Mouse (Mus musculus) liver, postnatal 0 days (tissue): ENCODE results near the gene Sowahd. TPM values are rescaled to one million over a fixed set of nuclear protein-coding genes. Genes with fewer than 3 reads are reported as not detected.
"Not testable (repeated sequence)": the region's sequence is repeated elsewhere in the genome, so short reads cannot be mapped to it uniquely, and the experiment has no call there.

Source experiments
- ATAC-seq: fragments of 200-750 bp; cut with Nextera tagmentation; 2 replicates; pipeline ENCODE4 v1.8.0; 2017; ENCODE audit warnings: mild to moderate bottlenecking, moderate library complexity
- DNase-seq: peaks from one replicate; pipeline ENCODE4 v3.0.0-alpha.2; 2016
- H3K27ac ChIP-seq: fragments of 300-500 bp; sonication (generic); 2 replicates; pipeline ENCODE4 v1.5.1; 2014; ENCODE audit warnings: antibody characterized with exemption, moderate library complexity, mild to moderate bottlenecking, low read depth
- H3K27me3 ChIP-seq: fragments of 300-500 bp; sonication (generic); 2 replicates; pipeline ENCODE4 v1.6.1; 2014; ENCODE audit warnings: low read length, control low read depth, mixed read lengths; ENCODE audit not compliant: insufficient read depth
- H3K36me3 ChIP-seq: fragments of 300-500 bp; sonication (generic); replicated peaks from 2 replicates; pipeline ENCODE4 v1.6.1; 2014; ENCODE audit warnings: mild to moderate bottlenecking, control low read depth, low read length, moderate library complexity, mixed read lengths; ENCODE audit not compliant: insufficient read depth
- H3K4me1 ChIP-seq: fragments of 300-500 bp; sonication (generic); 2 replicates; pipeline ENCODE4 v1.6.1; 2014; ENCODE audit warnings: antibody characterized with exemption, mild to moderate bottlenecking, control low read depth; ENCODE audit not compliant: insufficient read depth
- H3K4me2 ChIP-seq: fragments of 300-500 bp; sonication (generic); 2 replicates; pipeline ENCODE4 v1.6.1; 2014; ENCODE audit warnings: low read depth, mild to moderate bottlenecking, low read length, moderate library complexity, mixed read lengths
- H3K4me3 ChIP-seq: fragments of 300-500 bp; sonication (generic); 2 replicates; pipeline ENCODE4 v1.5.1; 2014; ENCODE audit warnings: low read depth, low read length
- H3K9ac ChIP-seq: fragments of 300-500 bp; sonication (generic); replicated peaks from 2 replicates; pipeline ENCODE4 v1.6.1; 2014; ENCODE audit warnings: mild to moderate bottlenecking, moderate library complexity
- H3K9me3 ChIP-seq: fragments of 300-500 bp; sonication (generic); 2 replicates; pipeline ENCODE4 v1.6.1; 2016; ENCODE audit warnings: mild to moderate bottlenecking, control low read depth, low read length, mixed read lengths
- CTCF ChIP-seq: sonication (generic); IDR thresholded peaks from 2 replicates; pipeline ENCODE4 v1.5.1; 2016; ENCODE audit warnings: antibody characterized with exemption, low read depth
- EP300 ChIP-seq: IDR thresholded peaks from 2 replicates; pipeline ENCODE4 v1.6.1; 2016; ENCODE audit warnings: antibody characterized with exemption, low read depth, mild to moderate bottlenecking
- WGBS: fragments of 180-500 bp; shearing (Covaris S2); extraction: QIAGEN DNeasy Blood & Tissue Kit; methylation state at CpG from one replicate; pipeline ENCODE4 v1.1.7; 2014; ENCODE audit not compliant: insufficient replicate concordance; 5-methylcytosine and 5-hydroxymethylcytosine counted together
- polyA plus RNA-seq: library from polyadenylated mRNA; unstranded; fragments of >200 nt; fragmentation: Nextera tagmentation; extraction: Ambion mirVana; gene quantifications from 2 replicates; pipeline ENCODE4 v1.2.1, GENCODE M21; 2015

The Sowahd gene
- polyA plus RNA-seq, 1 experiment from 2014 or later = not detected

- TF ChIP-seq EP300 = no peak
- peak; percentile 87 for TF ChIP-seq CTCF
Measured at GRCm38 (mm10) chrX:37074262-37074892, 25.7 kb downstream of the Sowahd start.

GRCm38 (mm10) chrX:37076651-37077050 lies 28.0 kb downstream of the Sowahd start:
- DNase-seq (no peak), ATAC-seq (no peak)
- no peak overlapping the region for H3K4me2 ChIP-seq
- H3K9ac ChIP-seq = no peak overlapping the region
- H3K4me1 ChIP-seq = no peaks in the 10 kb centered on the region
- no peaks in the 10 kb centered on the region for H3K9me3 ChIP-seq
- H3K36me3 ChIP-seq = 0 out of 2 replicates have a peak, but pooled peaks cover 4% of the 10 kb centered on the region
- no peak overlapping the region for H3K27ac ChIP-seq
- no peak overlapping the region for H3K4me3 ChIP-seq
- H3K27me3 ChIP-seq = no peaks in the 10 kb centered on the region
- WGBS = 73% methylated on average over 8 of the region's 8 CpGs
- TF ChIP-seq CTCF (no peak), EP300 (no peak)

More at GRCm38 (mm10) chrX:37074262-37074892, 25.7 kb downstream of the Sowahd start:
- H3K27me3 ChIP-seq = no peaks in the 10 kb centered on the region
- H3K9ac ChIP-seq = no peak overlapping the region
- H3K27ac ChIP-seq = no peak overlapping the region
- no peak overlapping the region for H3K4me2 ChIP-seq
- no peak for ATAC-seq
- no peaks in the 10 kb centered on the region for H3K9me3 ChIP-seq
- no peaks in the 10 kb centered on the region for H3K36me3 ChIP-seq
- no peaks in the 10 kb centered on the region for H3K4me1 ChIP-seq
- DNase-seq = peak; percentile 63
- no peak overlapping the region for H3K4me3 ChIP-seq
- 34% methylated on average over 9 of the region's 9 CpGs for WGBS

GRCm38 (mm10) chrX:37080345-37080744 lies 31.7 kb downstream of the Sowahd start:
- H3K27ac ChIP-seq, ATAC-seq, H3K27me3 ChIP-seq, H3K4me2 ChIP-seq, H3K9me3 ChIP-seq, DNase-seq, H3K4me3 ChIP-seq, H3K9ac ChIP-seq, H3K4me1 ChIP-seq: not testable (repeated sequence)
- peaks cover 16% of the 10 kb centered on the region for H3K36me3 ChIP-seq
- 48% methylated on average over 3 of the region's 4 CpGs for WGBS

GRCm38 (mm10) chrX:37081194-37081593 lies 32.5 kb downstream of the Sowahd start:
- ATAC-seq = no peak

GRCm38 (mm10) chrX:37084318-37084926 lies 35.8 kb downstream of the Sowahd start:
- peak overlapping the region; percentile 67 for H3K4me3 ChIP-seq
- H3K27ac ChIP-seq = peak overlapping the region; percentile 86
- H3K36me3 ChIP-seq = peaks cover 16% of the 10 kb centered on the region
- DNase-seq = peak; percentile 13
- H3K4me1 ChIP-seq = peaks cover 3% of the 10 kb centered on the region; the same call in 1 of the 2 replicates
- H3K9me3 ChIP-seq = no peaks in the 10 kb centered on the region
- peak; percentile 16; the same call in 1 of the 2 replicates for ATAC-seq
- WGBS = 16% methylated on average over 19 of the region's 19 CpGs
- peak overlapping the region; percentile 70 for H3K9ac ChIP-seq
- peak overlapping the region; percentile 76 for H3K4me2 ChIP-seq
- no peak for TF ChIP-seq CTCF
- H3K27me3 ChIP-seq = no peaks in the 10 kb centered on the region

More at GRCm38 (mm10) chrX:37081194-37081593, 32.5 kb downstream of the Sowahd start:
- no peak for TF ChIP-seq CTCF
- no peak for TF ChIP-seq EP300
- Histone ChIP-seq H3K9ac (no peak overlapping the region), H3K36me3 (peaks cover 16% of the 10 kb centered on the region), H3K4me3 (no peak overlapping the region), H3K9me3 (no peaks in the 10 kb centered on the region), H3K27me3 (no peaks in the 10 kb centered on the region), H3K4me1 (peaks cover 3% of the 10 kb centered on the region; the same call in 1 of the 2 replicates), H3K4me2 (no peak overlapping the region), H3K27ac (no peak overlapping the region)
- WGBS = 56% methylated on average over 6 of the region's 6 CpGs
- DNase-seq = no peak

GRCm38 (mm10) chrX:37084927-37085660 lies 36.4 kb downstream of the Sowahd start, which contains the start of gene Rpl39:
TSS of gene Rpl39 (minus strand) at chrX:37085402.
- Histone ChIP-seq H3K4me2 (peak within 1 kb of the TSS; percentile 76), H3K4me1 (peaks cover 3% of the 10 kb centered on the region; the same call in 1 of the 2 replicates), H3K4me3 (peak within 1 kb of the TSS; percentile 67), H3K9me3 (no peaks in the 10 kb centered on the region), H3K27ac (peak within 1 kb of the TSS; percentile 86), H3K36me3 (peaks cover 16% of the 10 kb centered on the region), H3K27me3 (no peaks in the 10 kb centered on the region), H3K9ac (peak within 1 kb of the TSS; percentile 70)
- ATAC-seq (peak; percentile 96), DNase-seq (peak; percentile 89)
- 20% methylated on average over 38 of the region's 38 CpGs for WGBS
- TF ChIP-seq CTCF (peak; percentile 20), EP300 (0 out of 2 replicates have a peak, but pooled peaks have one; percentile 29)
